Mouse (Mus musculus) heart, postnatal 0 days (tissue): ENCODE measurements around the gene Hspd1. TPM values are rescaled to one million over a fixed set of nuclear protein-coding genes. Genes with fewer than 3 reads are reported as not detected.

Experiments used
- ATAC-seq: fragments of 200-750 bp; cut with Nextera tagmentation; 2 replicates; pipeline ENCODE4 v1.8.0; 2017; ENCODE audit warnings: low read depth, moderate number of reproducible peaks, moderate library complexity; ENCODE audit not compliant: insufficient read depth
- DNase-seq: peaks from one replicate; pipeline ENCODE4 v3.0.0-alpha.2; 2016; ENCODE audit warnings: low spot score
- H3K27ac ChIP-seq: fragments of 300-500 bp; sonication (generic); 2 replicates; pipeline ENCODE4 v1.5.1; 2014; ENCODE audit warnings: low read depth, mild to moderate bottlenecking
- H3K27me3 ChIP-seq: fragments of 300-500 bp; sonication (generic); 2 replicates; pipeline ENCODE4 v1.6.1; 2014; ENCODE audit warnings: low read length, mixed read lengths; ENCODE audit not compliant: control insufficient read depth, insufficient read depth
- H3K36me3 ChIP-seq: fragments of 300-500 bp; sonication (generic); replicated peaks from 2 replicates; pipeline ENCODE4 v1.6.1; 2014; ENCODE audit warnings: low read length, mixed read lengths; ENCODE audit not compliant: control insufficient read depth, insufficient read depth
- H3K4me1 ChIP-seq: fragments of 300-500 bp; sonication (generic); 2 replicates; pipeline ENCODE4 v1.6.1; 2014; ENCODE audit warnings: antibody characterized with exemption; ENCODE audit not compliant: control insufficient read depth, insufficient read depth
- H3K4me2 ChIP-seq: fragments of 300-500 bp; sonication (generic); 2 replicates; pipeline ENCODE4 v1.6.1; 2014; ENCODE audit warnings: low read depth, mild to moderate bottlenecking, low read length, moderate library complexity
- H3K4me3 ChIP-seq: fragments of 300-500 bp; sonication (generic); 2 replicates; pipeline ENCODE4 v1.5.1; 2014; ENCODE audit warnings: low read depth, low read length
- H3K9ac ChIP-seq: fragments of 300-500 bp; sonication (generic); replicated peaks from 2 replicates; pipeline ENCODE4 v1.6.1; 2014; ENCODE audit warnings: low read depth, low read length, mixed read lengths
- H3K9me3 ChIP-seq: fragments of 300-500 bp; sonication (generic); replicated peaks from 2 replicates; pipeline ENCODE4 v1.6.1; 2016; ENCODE audit warnings: low read length; ENCODE audit not compliant: control insufficient read depth
- CTCF ChIP-seq: IDR thresholded peaks from 2 replicates; pipeline ENCODE4 v1.5.1; 2016; ENCODE audit warnings: antibody characterized with exemption, control low read depth, low read depth
- EP300 ChIP-seq: IDR thresholded peaks from 2 replicates; pipeline ENCODE4 v1.6.1; 2016; ENCODE audit warnings: antibody characterized with exemption, low read depth
- WGBS: fragments of 180-500 bp; shearing (Covaris S2); extraction: QIAGEN DNeasy Blood & Tissue Kit; methylation state at CpG from one replicate; pipeline ENCODE4 v1.1.7; 2014; 5-methylcytosine and 5-hydroxymethylcytosine counted together
- polyA plus RNA-seq: library from polyadenylated mRNA; unstranded; fragments of >200 nt; fragmentation: Nextera tagmentation; extraction: Ambion mirVana; gene quantifications from 2 replicates; pipeline ENCODE4 v1.2.1, GENCODE M21; 2015
- total RNA-seq: library from RNA; depleted of rRNA; stranded (reverse); fragments of >200 nt; gene quantifications from 2 replicates; pipeline ENCODE4 v1.2.3, GENCODE M21; 2014; ENCODE audit warnings: low replicate concordance; rRNA removed

Hspd1 gene
- total and polyA plus RNA-seq, 2 experiments from 2014 or later: 139 to 397 TPM

DNA sequence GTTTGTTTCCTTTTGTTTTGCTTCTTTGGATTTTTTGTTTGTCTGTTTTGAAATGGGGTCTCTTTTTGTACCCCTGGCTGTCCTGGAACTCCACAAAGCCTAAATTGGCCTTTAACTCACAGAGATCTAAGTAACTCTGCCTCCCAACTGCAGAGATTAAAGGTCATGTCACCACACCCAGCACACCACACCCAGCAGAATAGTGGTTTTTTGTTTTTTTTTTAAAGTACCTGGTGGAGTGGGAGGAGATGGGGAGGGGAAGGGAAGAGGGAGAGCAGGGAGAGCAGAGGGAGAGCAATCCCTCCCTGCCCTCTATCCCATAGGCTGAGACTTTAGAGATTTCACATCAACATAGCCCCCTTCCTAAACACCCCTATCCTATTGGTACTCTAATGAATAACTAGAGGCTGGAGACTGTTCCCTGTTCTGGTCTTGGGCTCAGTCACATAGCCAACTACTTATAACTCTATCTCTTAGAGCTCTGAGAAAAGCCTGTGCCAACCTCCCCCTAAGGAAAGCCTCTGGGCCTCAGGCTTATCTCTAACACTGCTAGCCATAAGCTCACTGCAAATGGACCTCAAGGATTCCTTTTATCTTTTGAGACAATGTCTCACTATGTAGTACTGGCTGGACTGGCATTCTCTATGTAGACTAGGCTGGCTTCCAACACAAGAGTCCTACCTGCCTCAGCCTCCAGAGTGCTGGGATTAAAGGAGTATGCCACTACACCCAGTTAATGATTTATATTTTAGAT is 56.8 kb downstream of the Hspd1 start:
- H3K4me3 ChIP-seq: no peak overlapping the region
- TF ChIP-seq CTCF: no peak
- TF ChIP-seq EP300: no peak
- no peak for ATAC-seq

DNA sequence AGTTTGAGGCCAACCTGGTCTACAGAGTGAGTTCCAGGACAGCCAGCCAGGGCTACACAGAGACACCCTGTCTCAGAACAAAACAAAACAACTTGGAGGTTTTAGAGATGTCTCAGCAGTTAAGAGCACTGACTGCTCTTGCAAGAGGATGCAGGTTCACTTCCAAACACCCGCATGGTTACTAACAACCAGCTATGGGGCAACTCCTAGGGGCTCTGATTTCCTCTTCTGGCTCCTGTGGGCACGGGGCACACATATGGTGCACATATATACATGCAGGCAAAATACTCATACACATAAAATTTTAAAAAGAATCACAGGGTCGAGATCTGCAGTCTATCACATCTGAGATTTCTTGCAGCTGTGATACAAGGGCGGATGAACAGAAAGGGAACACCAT is 58.6 kb downstream of the Hspd1 start:
- H3K27me3 ChIP-seq: no peaks in the 10 kb centered on the region
- no peaks in the 10 kb centered on the region for H3K9me3 ChIP-seq
- TF ChIP-seq EP300: no peak
- no peak for TF ChIP-seq CTCF
- ATAC-seq: no peak
- no peak overlapping the region for H3K4me3 ChIP-seq
- peak overlapping the region; percentile 49; the same call in 1 of the 2 replicates for H3K4me2 ChIP-seq
- no peak overlapping the region for H3K9ac ChIP-seq
- peak overlapping the region; percentile 60; the same call in 1 of the 2 replicates for H3K27ac ChIP-seq
- no peak for DNase-seq
- whole genome bisulfite sequencing: 71% methylated on average over 4 of the region's 4 CpGs
- peaks cover 5% of the 10 kb centered on the region for H3K4me1 ChIP-seq
- no peaks in the 10 kb centered on the region for H3K36me3 ChIP-seq

More for the DNA sequence above, 56.8 kb downstream of the Hspd1 start:
- Histone ChIP-seq H3K4me2 (no peak overlapping the region), H3K4me1 (no peaks in the 10 kb centered on the region), H3K36me3 (no peaks in the 10 kb centered on the region), H3K9ac (no peak overlapping the region), H3K27ac (no peak overlapping the region), H3K27me3 (no peaks in the 10 kb centered on the region), H3K9me3 (no peaks in the 10 kb centered on the region)
- no peak for DNase-seq

DNA sequence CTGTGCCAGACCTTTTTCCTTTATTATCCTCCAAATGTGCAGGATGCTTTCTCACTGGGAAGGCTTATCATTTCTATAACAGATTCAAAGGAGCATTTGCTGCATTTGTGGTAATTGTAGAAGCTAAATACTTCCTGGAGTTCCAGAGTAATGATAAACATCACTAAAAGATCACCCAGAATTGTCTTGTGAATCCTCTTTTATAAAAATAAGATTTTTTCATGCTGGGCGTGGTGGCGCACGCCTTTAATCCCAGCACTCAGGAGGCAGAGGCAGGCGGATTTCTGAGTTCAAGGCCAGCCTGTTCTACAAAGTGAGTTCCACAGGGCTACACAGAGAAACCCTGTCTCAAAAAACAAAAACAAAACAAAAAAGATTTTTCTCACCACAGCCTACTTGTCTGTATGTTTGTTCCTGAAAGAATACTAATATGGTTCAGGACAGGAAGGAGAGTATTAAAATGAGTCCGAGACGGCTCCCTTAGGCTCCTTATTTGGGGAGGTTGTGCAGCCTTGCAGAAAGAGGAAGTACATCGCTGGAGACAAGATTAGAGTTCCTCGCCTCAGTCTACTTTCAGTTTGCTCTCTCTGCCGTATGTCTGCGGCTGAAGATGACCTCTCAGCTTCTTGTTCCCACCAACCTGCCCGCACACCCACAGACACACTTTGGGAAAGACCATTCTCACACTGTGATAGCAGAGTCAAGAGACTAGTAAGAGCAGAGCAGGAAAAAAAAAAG is 59.4 kb downstream of the Hspd1 start:
- Histone ChIP-seq H3K4me3 (peak overlapping the region; percentile 26; the same call in 1 of the 2 replicates), H3K4me2 (peak overlapping the region; percentile 49), H3K27me3 (no peaks in the 10 kb centered on the region), H3K36me3 (no peaks in the 10 kb centered on the region), H3K27ac (peak overlapping the region; percentile 60), H3K4me1 (peaks cover 12% of the 10 kb centered on the region), H3K9me3 (no peaks in the 10 kb centered on the region), H3K9ac (no peak overlapping the region)
- WGBS: 56% methylated on average over 11 of the region's 11 CpGs
- TF ChIP-seq EP300: no peak
- no peak for ATAC-seq
- DNase-seq: no peak

DNA sequence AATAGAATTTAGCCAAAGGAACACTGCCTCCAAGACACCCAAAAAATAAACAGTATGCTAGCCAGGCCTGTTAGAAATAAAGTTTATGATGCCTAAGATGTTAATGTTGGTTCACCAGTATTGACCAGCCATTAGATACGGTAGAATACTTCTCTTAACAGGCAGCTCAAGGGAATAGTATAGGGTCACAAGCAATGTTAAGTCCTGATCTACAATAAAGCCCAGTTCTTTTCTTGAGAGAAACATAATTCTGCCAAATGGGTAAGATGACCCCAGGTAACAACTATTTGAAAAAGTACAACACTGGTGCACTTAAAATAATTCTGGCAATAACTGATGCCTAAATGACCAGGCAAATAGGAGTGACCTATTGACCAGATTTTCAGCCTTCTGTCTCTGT is 60.1 kb downstream of the Hspd1 start:
- TF ChIP-seq EP300 (no peak), CTCF (no peak)
- Histone ChIP-seq H3K9me3 (no peaks in the 10 kb centered on the region), H3K4me1 (peaks cover 12% of the 10 kb centered on the region), H3K27ac (peak overlapping the region; percentile 98; the same call in 1 of the 2 replicates), H3K36me3 (no peaks in the 10 kb centered on the region), H3K4me3 (peak overlapping the region; percentile 98), H3K27me3 (no peaks in the 10 kb centered on the region), H3K4me2 (peak overlapping the region; percentile 59), H3K9ac (peak overlapping the region; percentile 99; the same call in 1 of the 2 replicates)
- no peak for DNase-seq
- WGBS: 87% methylated on average over 1 of the region's 1 CpGs
- no peak for ATAC-seq

Other genes with a start within 250 kb of the Hspd1 start
- gene Ankrd44, start 161.9 kb downstream of the Hspd1 start, total RNA-seq: 9.6 and 14.6 TPM in 2 replicates
- 3.3 and 3.8 TPM in 2 replicates for gene Ankrd44, start 161.9 kb downstream of the Hspd1 start, polyA plus RNA-seq
- gene Sf3b1, start 60.8 kb downstream of the Hspd1 start, total RNA-seq: 118 and 119 TPM in 2 replicates
- gene Sf3b1, start 60.8 kb downstream of the Hspd1 start, polyA plus RNA-seq: 172 and 173 TPM in 2 replicates
- 11.5 and 12.1 TPM in 2 replicates for gene Coq10b, start 35.5 kb downstream of the Hspd1 start, total RNA-seq
- 28.9 and 32.2 TPM in 2 replicates for gene Coq10b, start 35.5 kb downstream of the Hspd1 start, polyA plus RNA-seq
- gene Hspe1, start 111 bp downstream of the Hspd1 start, total RNA-seq: 89.3 and 108 TPM in 2 replicates
- 350 and 362 TPM in 2 replicates for gene Hspe1, start 111 bp downstream of the Hspd1 start, polyA plus RNA-seq
- 35.5 and 59.2 TPM in 2 replicates for gene Mob4, start 43.0 kb upstream of the Hspd1 start, total RNA-seq
- gene Mob4, start 43.0 kb upstream of the Hspd1 start, polyA plus RNA-seq: 98.1 and 105 TPM in 2 replicates
- gene Rftn2, start 138.5 kb upstream of the Hspd1 start, total RNA-seq: 3.6 and 6.1 TPM in 2 replicates
- 7.2 TPM in 2 replicates for gene Rftn2, start 138.5 kb upstream of the Hspd1 start, polyA plus RNA-seq
- gene Mars2, start 148.9 kb upstream of the Hspd1 start, total RNA-seq: 5.1 and 5.7 TPM in 2 replicates
- gene Mars2, start 148.9 kb upstream of the Hspd1 start, polyA plus RNA-seq: 2.4 and 2.9 TPM in 2 replicates